Mouse (Mus musculus) liver (tissue): ENCODE results near the gene Mpo.
A peak's percentile ranks its signal among the peaks of the same experiment; 100 is the strongest.

ENCODE experiments used
- DNase-seq: peaks from one replicate; pipeline ENCODE4 v3.0.0-alpha.2; 2020; ENCODE audit warnings: mixed read lengths

Gene Mpo

DNA sequence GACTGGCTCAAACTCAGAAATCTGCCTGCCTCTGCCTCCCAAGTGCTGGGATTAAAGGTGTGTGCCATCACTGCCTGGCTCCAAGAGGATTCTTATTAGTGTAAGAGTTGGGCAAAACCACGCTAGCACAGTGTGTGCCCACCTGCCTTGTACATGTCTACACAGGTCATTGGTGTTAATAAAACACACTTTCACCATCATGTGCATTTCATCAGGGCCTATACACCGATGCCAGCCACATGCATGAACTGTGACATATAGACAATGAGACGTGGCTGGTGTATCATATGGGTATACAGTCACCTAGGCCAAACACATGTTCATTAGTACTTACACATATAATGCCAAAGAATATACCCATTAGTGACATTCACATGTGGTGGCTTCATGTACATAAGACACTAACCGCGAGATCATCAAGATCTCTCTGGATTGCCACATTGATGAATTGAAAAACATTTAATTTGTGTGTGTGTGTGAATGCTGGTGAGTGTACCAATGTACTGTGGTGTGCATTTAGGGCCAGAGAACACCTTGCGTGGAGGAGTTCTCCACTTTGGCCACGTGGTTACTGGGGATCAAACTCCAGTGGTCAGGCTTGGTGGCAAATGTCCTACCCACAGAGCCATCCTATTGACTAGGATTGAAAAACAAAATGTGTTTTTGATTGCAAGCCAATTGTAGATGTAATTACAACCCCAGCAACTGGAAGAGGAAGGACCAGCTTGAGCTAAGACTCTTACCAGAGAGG lies 35.0 kb upstream of the Mpo start:
- DNase-seq, result peak; percentile 61

- peak; percentile 55 for DNase-seq
These were observed 34.3 kb upstream of the Mpo start for GRCm38 (mm10) chr11:87758957-87759608.

- peak; percentile 80 for DNase-seq
These were observed 33.8 kb upstream of the Mpo start for GRCm38 (mm10) chr11:87759609-87760005.

GRCm38 (mm10) chr11:87760301-87761081 lies 32.9 kb upstream of the Mpo start, which contains the start of gene Tspoap1:
Gene Tspoap1, plus strand, starts transcription at chr11:87760541.
- peak; percentile 55 for DNase-seq

- no peak for DNase-seq
These were observed 32.1 kb upstream of the Mpo start for GRCm38 (mm10) chr11:87761181-87761721.

- no peak for DNase-seq
These were observed 31.3 kb upstream of the Mpo start for GRCm38 (mm10) chr11:87761806-87762701.

- DNase-seq, result no peak
These were observed 30.5 kb upstream of the Mpo start for GRCm38 (mm10) chr11:87762702-87763385.

- DNase-seq, result no peak
These were observed 29.8 kb upstream of the Mpo start for GRCm38 (mm10) chr11:87763511-87763987.

- no peak for DNase-seq
These were observed 29.1 kb upstream of the Mpo start for GRCm38 (mm10) chr11:87763988-87764876.

DNA sequence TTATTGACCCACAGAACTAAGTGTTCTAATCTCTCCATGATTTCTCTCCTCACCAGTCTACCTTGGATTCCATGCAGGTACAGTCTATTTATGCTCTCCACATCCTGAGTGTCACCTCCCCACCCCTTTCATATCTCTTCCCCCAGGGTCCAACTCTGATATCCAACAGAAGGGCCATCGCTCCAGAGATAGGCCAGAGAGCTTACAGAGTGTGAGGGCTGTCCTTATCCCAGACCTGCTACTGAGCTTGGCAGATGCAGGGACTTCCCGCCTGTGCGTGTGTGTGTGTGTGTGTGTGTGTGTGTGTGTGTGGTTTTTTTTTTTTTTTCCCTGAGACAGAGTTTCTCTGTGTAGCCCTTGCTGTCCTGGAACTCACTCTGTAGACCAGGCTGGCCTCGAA lies 24.6 kb upstream of the Mpo start:
- no peak for DNase-seq

DNA sequence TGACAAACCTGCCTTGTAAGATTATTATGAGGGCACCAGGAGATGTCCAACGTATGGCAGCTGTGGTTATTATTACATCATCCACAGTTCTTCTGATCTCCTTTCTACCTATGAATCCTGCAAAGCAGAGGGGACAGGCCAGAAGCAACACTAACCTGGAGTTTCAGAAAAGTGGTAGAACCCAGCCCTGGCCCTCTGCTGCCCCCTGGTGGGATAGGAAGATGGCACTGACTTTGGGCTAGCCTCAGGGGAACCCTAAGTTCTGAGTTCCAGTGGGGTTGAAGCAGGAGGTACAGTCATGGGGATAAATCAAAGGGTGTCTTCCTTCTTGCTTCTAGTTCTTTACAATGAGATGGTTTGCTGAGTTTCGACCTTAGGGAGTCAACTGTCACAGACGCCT lies 22.4 kb upstream of the Mpo start:
- peak; percentile 82 for DNase-seq

GRCm38 (mm10) chr11:87772354-87772753 lies 21.0 kb upstream of the Mpo start:
- DNase-seq, result no peak

- DNase-seq, result peak; percentile 76
These were observed 15.1 kb upstream of the Mpo start for GRCm38 (mm10) chr11:87778100-87778765.

- no peak for DNase-seq
These were observed 14.5 kb upstream of the Mpo start for GRCm38 (mm10) chr11:87778915-87779314.

DNA sequence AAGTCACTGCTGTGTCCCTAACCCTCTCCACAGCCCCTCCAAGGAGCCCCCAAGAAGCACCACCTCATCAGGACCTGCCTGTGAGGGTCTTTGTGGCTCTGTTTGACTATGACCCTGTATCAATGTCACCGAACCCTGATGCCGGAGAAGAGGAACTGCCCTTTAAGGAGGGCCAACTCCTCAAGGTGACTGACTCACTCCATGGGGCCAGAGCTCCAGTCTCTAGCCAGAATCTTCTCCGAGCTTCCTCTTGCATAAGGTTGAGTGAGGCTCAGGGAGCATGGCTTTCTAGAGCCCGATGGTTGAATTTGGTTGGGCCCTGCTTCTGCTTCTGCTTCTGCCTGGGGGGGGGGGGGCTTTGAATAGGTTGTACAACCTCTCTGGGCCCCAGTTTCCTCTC lies 14.0 kb upstream of the Mpo start:
- DNase-seq, result no peak

- DNase-seq, result no peak
These were observed 13.3 kb upstream of the Mpo start for GRCm38 (mm10) chr11:87780130-87780529.

DNA sequence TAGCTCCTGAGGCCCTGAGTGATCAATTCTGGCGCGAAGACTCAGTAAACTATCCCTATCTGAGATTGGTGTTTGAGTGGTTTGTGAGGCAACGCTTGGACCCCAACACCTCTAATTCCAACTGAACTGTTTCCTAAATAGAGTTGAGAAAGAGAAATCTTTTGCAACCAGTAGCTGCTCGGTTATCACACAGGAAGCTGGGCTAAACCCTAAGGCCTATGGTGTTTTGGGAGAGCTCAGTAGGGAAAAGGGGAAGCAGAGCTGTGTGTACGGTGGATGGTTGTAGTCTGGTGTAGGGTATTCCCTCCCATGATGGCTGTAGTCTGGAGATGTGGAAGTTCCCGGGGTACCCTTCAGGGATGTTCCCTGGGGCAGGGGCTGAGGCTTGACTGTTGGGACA lies 3.3 kb upstream of the Mpo start:
- DNase-seq, result no peak

DNA sequence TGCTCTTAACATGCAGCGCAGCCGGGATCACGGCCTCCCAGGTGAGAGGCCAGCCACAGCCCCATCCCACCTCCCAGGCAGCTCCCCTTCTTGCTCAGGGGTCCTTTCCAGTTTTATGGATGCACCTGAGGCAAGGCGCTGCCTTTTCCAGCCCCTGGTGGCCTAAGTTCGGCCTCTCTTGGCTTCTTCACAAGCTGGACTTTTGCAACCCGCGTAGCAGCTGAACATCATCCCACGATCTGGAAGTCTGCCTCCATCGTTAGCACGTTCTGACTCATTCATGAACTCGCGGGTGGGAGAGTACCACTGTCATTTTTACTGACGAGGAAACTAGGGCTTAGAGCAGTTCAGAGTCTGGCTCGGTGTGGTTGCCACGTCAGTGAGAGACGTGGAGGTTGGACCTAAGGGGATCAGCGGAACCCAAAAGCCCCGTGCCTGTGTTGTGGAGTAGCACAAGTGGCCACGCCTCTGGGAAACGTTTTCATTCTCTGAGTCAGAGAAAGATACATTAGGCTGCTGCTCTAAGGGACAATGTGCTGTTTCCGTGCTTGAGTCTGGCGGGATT lies 8.4 kb downstream of the Mpo start:
- DNase-seq, result no peak

GRCm38 (mm10) chr11:87802621-87803020 lies 9.2 kb downstream of the Mpo start:
- DNase-seq, result peak; percentile 32
